Mouse (Mus musculus) myocyte (in vitro differentiated cells): ENCODE measurements around the gene Spata32.
A peak's percentile ranks its signal among the peaks of the same experiment; 100 is the strongest.

Experiments
- CEBPB ChIP-seq: IDR thresholded peaks from 2 replicates; pipeline ENCODE4 v1.6.1; 2011; ENCODE audit warnings: mild to moderate bottlenecking, moderate library complexity; ENCODE audit not compliant: poor library complexity, insufficient read depth, severe bottlenecking
- E2F4 ChIP-seq: IDR thresholded peaks from one replicate; pipeline ENCODE4 v1.6.1; 2011; ENCODE audit warnings: mild to moderate bottlenecking, control low read depth, moderate library complexity; ENCODE audit not compliant: insufficient read depth
- MAX ChIP-seq: IDR thresholded peaks from one replicate; pipeline ENCODE4 v1.6.1; 2011; ENCODE audit warnings: low read depth, mild to moderate bottlenecking, control low read depth
- MYOD1 ChIP-seq, 3 experiments: IDR thresholded peaks; one replicate each; pipeline ENCODE4 v1.6.1; 2011; ENCODE audit warnings: control low read depth in 2 of 3, low read depth in 2 of 3, mild to moderate bottlenecking in 2 of 3, moderate library complexity in 1 of 3; ENCODE audit not compliant: insufficient read length in 2 of 3, control insufficient read depth in 1 of 3
- MYOG ChIP-seq, 3 experiments: IDR thresholded peaks; one replicate each; pipeline ENCODE4 v1.6.1; 2011; ENCODE audit warnings: control low read depth in 2 of 3, low read depth in 2 of 3, mild to moderate bottlenecking in 2 of 3; ENCODE audit not compliant: insufficient read length in 2 of 3, control insufficient read depth in 1 of 3, insufficient read depth in 1 of 3
- POLR2A ChIP-seq: IDR thresholded peaks from one replicate; pipeline ENCODE4 v1.6.1; 2011; ENCODE audit warnings: low read depth, mild to moderate bottlenecking, control low read depth, moderate library complexity; ENCODE audit not compliant: insufficient read length
- POLR2AphosphoS2 ChIP-seq: IDR thresholded peaks from one replicate; pipeline ENCODE4 v1.6.1; 2011; ENCODE audit warnings: low read depth, control low read depth; ENCODE audit not compliant: insufficient read length
- REST ChIP-seq: IDR thresholded peaks from one replicate; pipeline ENCODE4 v1.6.1; 2011; ENCODE audit warnings: mild to moderate bottlenecking, control low read depth, moderate library complexity; ENCODE audit not compliant: insufficient read depth, insufficient read length
- TCF12 ChIP-seq: IDR thresholded peaks from one replicate; pipeline ENCODE4 v1.6.1; 2011; ENCODE audit warnings: mild to moderate bottlenecking, control low read depth; ENCODE audit not compliant: poor library complexity, insufficient read depth, severe bottlenecking
- TCF3 ChIP-seq: IDR thresholded peaks from one replicate; pipeline ENCODE4 v1.6.1; 2011; ENCODE audit warnings: low read depth, control low read depth; ENCODE audit not compliant: insufficient read length
- USF1 ChIP-seq: IDR thresholded peaks from one replicate; pipeline ENCODE4 v1.6.1; 2011; ENCODE audit warnings: low read depth, mild to moderate bottlenecking, control low read depth, moderate library complexity

DNA sequence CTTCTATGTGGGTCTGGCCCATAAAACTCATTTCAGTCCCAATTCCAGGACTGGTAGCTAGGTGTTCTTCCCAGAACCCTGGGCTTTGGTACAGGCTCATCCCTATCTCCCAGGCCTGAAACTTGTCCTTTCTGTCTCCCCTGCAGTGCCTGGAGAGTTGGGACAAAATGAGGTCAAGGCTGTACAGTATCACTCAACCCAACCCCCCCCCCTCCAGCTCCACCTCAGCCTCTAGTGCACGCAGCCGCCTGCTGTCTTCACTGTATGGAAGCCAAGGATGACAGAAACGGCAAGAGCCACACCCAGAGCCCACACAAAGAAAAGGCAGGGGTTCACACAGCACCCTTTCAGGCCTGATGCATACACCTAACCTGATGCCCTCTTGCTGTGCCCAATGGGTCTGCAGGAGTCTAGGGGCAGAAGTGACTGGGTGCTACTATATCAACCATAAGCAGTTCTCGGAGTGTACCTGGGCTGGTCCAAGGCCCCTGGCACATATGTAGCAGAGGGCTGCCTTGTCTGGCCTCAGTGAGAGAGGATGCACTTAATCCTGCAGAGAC lies 28.6 kb upstream of the Spata32 start:
- TF ChIP-seq MAX (no peak), POLR2A (peak; percentile 17), POLR2AphosphoS2 (no peak), E2F4 (no peak), TCF12 (no peak), TCF3 (no peak), REST (no peak), MYOD1 (IDR thresholded peaks at IDR 0.05; ENCODE audit: control insufficient read depth in 1 of 3, insufficient read length in 2 of 3, low read depth in 2 of 3) (peak in 1 of 3 experiments; percentile 17), USF1 (no peak), MYOG (IDR thresholded peaks at IDR 0.05; ENCODE audit: control insufficient read depth in 1 of 3, insufficient read depth in 1 of 3, insufficient read length in 2 of 3, low read depth in 2 of 3) (no peak), CEBPB (no peak)
